Mouse (Mus musculus) heart, postnatal 14 days (tissue): ENCODE measurements around the gene Cry2. TPM values are rescaled to one million over a fixed set of nuclear protein-coding genes. Genes with fewer than 3 reads are reported as not detected.
"Not testable (repeated sequence)": the region's sequence is repeated elsewhere in the genome, so short reads cannot be mapped to it uniquely, and the experiment has no call there.

Source experiments
- DNase-seq, 2 experiments: peaks; one replicate each; pipeline ENCODE4 v3.0.0; 2021 to 2022
- intact Hi-C: fragments of 180-260 bp; cut with DNase I; formaldehyde crosslinking; loops from one replicate; pipeline ENCODE4 v1.15.1; 2025
- total RNA-seq, 2 experiments: library from RNA; stranded (reverse); gene quantifications; 2 replicates each; pipeline ENCODE4 v1.2.3; 2021

The Cry2 gene
- total RNA-seq, 2 experiments from 2014 or later, result 20.9 to 26.6 TPM

GRCm38 (mm10) chr2:92424462-92425308 lies 9.2 kb downstream of the Cry2 start:
- peak; percentile 61 to 63 for DNase-seq
- intact Hi-C loops, result no loop called here

- DNase-seq, result peak; percentile 92 to 98
- intact Hi-C loops, result no loop called here
Measured at GRCm38 (mm10) chr2:92423702-92424461, 10.0 kb downstream of the Cry2 start.

- DNase-seq, result no peak
- intact Hi-C loops, result no loop called here
Measured at GRCm38 (mm10) chr2:92423156-92423555, 10.7 kb downstream of the Cry2 start.

GRCm38 (mm10) chr2:92422388-92423135 lies 11.3 kb downstream of the Cry2 start:
- no peak for DNase-seq
- intact Hi-C loops, result no loop called here

- no peak for DNase-seq
- intact Hi-C loops, result no loop called here
Measured at GRCm38 (mm10) chr2:92421723-92422387, 12.0 kb downstream of the Cry2 start.

- DNase-seq, result no peak
- intact Hi-C loops, result no loop called here
Measured at GRCm38 (mm10) chr2:92411705-92412104, 22.1 kb downstream of the Cry2 start.

- no peak for DNase-seq
Measured at GRCm38 (mm10) chr2:92408309-92409045, 25.4 kb downstream of the Cry2 start.

GRCm38 (mm10) chr2:92405687-92406086 lies 28.2 kb downstream of the Cry2 start:
- intact Hi-C loops, result no loop called here
- no peak for DNase-seq

More at GRCm38 (mm10) chr2:92408309-92409045, 25.4 kb downstream of the Cry2 start:
- intact Hi-C loops, result no loop called here

GRCm38 (mm10) chr2:92404737-92405136 lies 29.1 kb downstream of the Cry2 start:
- intact Hi-C loops, result no loop called here
- no peak for DNase-seq

- intact Hi-C loops, result no loop called here
Measured at GRCm38 (mm10) chr2:92403776-92404319, 30.0 kb downstream of the Cry2 start.

GRCm38 (mm10) chr2:92402591-92403326 lies 31.1 kb downstream of the Cry2 start:
- no peak for DNase-seq
- intact Hi-C loops, result no loop called here

More at GRCm38 (mm10) chr2:92403776-92404319, 30.0 kb downstream of the Cry2 start:
- DNase-seq, result no peak

GRCm38 (mm10) chr2:92401091-92401561 lies 32.7 kb downstream of the Cry2 start, which contains the start of gene Mapk8ip1:
Mapk8ip1 (minus strand) TSS chr2:92401263.
- DNase-seq, result no peak
- intact Hi-C loops, result no loop called here

GRCm38 (mm10) chr2:92400682-92401081 lies 33.2 kb downstream of the Cry2 start:
- intact Hi-C loops, result no loop called here
- no peak for DNase-seq

- DNase-seq, intact Hi-C loops: not testable (repeated sequence)
Measured at GRCm38 (mm10) chr2:92399877-92400276, 34.0 kb downstream of the Cry2 start.

- no peak for DNase-seq
- intact Hi-C loops, result no loop called here
Measured at GRCm38 (mm10) chr2:92397436-92397835, 36.4 kb downstream of the Cry2 start.

- intact Hi-C loops, result no loop called here
- DNase-seq, result no peak
Measured at GRCm38 (mm10) chr2:92395535-92395934, 38.3 kb downstream of the Cry2 start.

GRCm38 (mm10) chr2:92392318-92393264 lies 41.3 kb downstream of the Cry2 start:
- DNase-seq, result peak in 1 of 2 experiments; percentile 29
- intact Hi-C loops, result no loop called here
